Mouse (Mus musculus): ENCODE data around the gene Gm20388. TPM values are rescaled to one million over a fixed set of nuclear protein-coding genes. Genes with fewer than 3 reads are reported as not detected.
"Not testable (repeated sequence)": the region's sequence is repeated elsewhere in the genome, so short reads cannot be mapped to it uniquely, and the experiment has no call there.

The Gm20388 gene
- total RNA-seq, 2 experiments from 2014 or later: 4.0 TPM; not detected in 1

DNA sequence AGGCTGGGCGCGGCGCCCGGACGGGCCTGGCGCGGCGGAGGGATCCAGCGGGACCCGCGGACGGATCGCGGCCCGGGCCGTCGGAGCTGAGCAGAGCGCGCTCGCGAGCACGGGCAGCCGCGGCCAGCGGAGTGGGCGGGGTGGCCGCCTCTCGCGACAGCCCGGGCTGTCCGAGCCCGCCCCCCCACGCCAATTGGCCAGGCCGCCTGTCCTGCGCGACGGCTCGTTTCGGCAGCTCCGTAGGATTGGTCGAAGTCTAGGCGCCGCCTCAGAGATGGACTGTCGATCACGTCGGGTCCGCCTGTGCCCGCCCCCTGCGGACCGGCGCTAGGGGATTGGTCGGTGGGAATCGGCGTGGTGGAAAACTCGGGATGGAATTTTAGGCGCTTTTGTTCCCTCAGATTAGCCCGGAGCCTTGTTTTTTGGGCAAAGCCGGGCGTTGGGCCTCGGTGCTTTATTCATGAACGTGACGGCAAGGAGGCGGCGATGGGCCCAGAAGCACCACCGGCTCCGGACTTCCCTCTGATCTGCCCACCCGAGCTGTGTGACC lies 1742.2 kb downstream of the Gm20388 start, which contains the start of gene Zcchc14:
Zcchc14 (minus strand) TSS at position 128 of the 550 bp plus-strand sequence.
- peak; percentile 97 to 99 for DNase-seq

GRCm38 (mm10) chr8:121653340-121654019 lies 1742.8 kb downstream of the Gm20388 start:
- peak in 1 of 2 experiments; percentile 54 for DNase-seq

DNA sequence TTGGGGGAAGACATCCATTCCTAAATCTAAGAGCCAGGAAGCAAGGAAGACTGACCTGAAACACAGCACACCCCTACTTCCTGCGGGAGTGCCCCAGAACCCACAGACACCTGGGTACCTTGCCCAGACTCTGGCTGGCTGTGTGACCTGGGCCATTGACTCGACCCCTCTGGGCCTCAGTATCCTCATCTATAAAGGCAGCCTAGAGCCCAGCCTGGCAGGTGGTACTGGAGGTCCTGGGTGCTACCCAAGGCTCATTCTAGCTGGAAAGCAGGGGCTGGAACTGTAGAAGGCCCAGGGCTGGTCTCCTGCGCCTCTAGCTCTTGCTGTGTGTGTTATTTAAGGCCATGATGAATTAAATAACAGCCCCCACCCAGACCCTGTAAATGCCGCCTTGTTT lies 1743.5 kb downstream of the Gm20388 start:
- no peak for DNase-seq

- no peak for DNase-seq
Observed at GRCm38 (mm10) chr8:121654966-121655494, 1744.4 kb downstream of the Gm20388 start.

GRCm38 (mm10) chr8:121660602-121661001 lies 1750.0 kb downstream of the Gm20388 start:
- no peak for DNase-seq

DNA sequence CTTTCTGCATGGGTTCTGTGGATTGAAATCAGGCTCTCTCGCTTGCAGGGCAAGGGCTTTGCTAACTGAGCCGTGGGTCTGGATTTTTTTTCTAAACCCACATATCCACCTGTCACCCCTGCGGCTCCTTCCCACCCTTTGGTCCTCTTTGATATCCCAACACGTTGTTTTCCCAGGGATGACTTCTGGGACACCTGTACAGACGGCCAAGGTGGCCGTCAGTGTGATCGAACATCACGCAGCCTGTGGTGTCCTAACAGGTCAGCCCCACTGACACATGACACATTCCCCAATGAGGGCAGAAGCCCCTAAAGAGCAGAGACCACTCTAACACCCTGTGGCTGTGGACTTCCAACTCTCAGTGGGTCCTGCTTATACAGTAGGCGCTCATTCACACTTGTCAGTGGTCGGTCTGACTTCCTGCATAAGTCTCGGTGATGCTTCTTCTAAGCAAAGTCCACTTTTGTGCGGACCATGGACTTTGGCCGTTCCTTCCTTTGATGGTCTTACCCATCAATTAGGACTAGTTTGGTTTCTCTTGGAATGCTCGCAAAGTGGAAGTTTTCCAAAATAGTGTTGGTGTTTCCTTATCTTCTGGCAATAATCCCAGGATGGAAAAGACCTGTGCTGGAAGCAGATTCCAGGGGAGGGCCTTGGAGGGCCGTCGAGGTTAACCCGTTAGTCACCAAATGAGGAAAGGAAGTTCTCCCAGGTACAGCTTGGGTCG lies 1751.2 kb downstream of the Gm20388 start:
- DNase-seq: peak in 1 of 2 experiments; percentile 45

GRCm38 (mm10) chr8:121663101-121663500 lies 1752.5 kb downstream of the Gm20388 start:
- no peak for DNase-seq

GRCm38 (mm10) chr8:121665329-121665728 lies 1754.7 kb downstream of the Gm20388 start:
- peak; percentile 85 to 92 for DNase-seq

DNA sequence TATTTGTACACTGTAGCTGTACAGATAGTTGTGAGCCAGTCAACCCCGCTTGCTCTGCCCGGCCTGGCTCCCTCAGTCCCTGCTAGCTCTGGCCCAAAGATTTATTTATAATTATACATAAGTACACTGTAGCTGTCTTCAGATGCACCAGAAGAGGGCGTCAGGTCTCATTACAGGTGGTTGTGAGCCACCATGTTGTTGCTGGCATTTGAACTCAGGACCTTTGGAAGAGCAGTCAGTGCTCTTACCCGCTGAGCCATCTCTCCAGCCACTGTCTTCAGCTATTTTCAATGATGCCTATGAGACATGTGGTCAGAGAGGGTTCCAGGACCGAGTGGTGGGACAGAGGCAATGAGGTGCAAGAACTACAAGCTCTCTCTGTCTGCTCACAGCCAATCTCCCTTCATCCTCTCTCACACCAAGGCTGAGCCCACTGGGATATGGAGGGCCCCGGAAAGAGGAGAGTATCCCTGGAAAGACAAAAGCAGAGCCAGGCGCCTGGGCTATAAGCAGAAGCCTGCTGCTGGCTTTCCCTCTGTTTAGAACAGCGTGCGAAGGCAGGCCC lies 1757.4 kb downstream of the Gm20388 start:
- DNase-seq: not testable (repeated sequence)

DNA sequence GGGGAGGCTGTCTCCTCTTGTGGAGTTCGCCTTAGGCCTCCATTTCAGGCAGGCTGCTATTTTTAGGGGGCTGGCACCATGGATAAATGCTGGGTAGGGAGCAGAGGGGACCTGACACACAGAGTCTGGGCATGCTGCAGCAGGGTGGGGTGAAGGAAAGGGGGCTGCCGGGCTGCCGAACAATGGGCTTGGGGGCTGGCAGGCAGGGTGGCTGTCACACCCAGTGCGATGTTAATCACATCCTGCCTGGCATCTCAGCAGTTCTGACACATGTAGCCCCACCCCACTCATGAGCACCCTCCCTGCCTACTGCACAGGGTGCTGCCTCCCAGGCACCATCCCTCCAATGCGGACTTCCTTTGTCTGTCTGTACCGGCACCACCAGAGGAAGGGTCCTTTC lies 1757.9 kb downstream of the Gm20388 start:
- peak in 1 of 2 experiments; percentile 48 for DNase-seq

- peak; percentile 40 to 64 for DNase-seq
Observed at GRCm38 (mm10) chr8:121669208-121669607, 1758.6 kb downstream of the Gm20388 start.

DNA sequence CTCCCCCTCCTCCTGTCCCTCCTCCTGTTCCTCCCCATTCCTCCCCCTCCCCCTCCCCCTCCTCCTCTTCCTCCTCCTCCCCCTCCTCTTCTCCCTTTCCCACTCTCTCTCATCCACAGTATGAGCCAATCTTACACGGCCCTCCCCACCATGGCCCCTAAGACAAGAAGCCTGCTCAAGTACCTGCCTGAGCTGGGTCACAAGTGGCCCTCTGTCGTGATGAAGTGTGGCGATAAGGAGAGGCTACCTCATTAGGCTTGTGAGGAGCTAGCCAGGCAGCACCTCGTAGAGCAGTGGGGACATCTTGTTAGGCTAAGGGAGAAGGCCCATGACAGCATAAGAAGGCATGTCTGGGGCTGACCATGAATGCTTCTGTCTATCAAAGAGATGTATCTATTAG lies 1762.5 kb downstream of the Gm20388 start:
- no peak for DNase-seq

DNA sequence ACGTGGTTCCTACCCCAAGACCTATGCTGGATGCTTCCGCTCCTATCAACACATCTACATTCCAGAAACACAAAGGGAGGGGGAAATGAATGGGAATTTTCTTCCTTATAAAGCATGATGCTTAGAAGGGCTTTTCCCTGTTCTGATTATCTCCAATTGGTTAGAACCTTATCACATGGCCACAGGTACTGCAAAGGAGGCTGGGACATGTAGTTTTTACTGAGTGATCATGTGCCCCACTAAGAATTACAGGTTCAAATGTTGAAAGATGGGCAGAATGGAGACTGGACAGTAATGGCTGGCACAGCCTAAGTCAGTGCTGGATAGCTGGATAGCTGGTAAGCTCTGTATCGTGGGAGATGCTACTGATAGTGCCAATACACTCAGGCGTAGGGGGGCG lies 1763.3 kb downstream of the Gm20388 start:
- DNase-seq: no peak

DNA sequence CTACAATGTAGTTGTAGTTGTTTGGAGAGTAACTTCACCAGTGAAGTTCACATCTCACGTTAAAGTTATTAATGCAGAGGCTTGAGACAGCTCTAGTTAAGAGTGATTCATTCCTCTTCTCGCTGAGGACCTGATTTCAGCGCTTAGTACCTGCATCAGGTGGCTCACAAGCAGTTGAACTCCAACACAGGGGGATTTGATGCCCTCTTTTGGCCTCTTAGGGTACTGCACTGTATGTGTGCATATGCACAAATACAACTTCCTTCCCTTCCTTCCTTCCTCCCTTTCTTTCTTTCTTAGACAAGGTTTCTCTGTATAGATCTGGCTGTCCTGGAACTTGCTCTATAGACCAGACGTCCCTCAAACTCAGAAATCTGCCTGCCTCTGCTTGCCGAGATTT lies 1763.9 kb downstream of the Gm20388 start:
- no peak for DNase-seq

GRCm38 (mm10) chr8:121675161-121675560 lies 1764.5 kb downstream of the Gm20388 start:
- no peak for DNase-seq

DNA sequence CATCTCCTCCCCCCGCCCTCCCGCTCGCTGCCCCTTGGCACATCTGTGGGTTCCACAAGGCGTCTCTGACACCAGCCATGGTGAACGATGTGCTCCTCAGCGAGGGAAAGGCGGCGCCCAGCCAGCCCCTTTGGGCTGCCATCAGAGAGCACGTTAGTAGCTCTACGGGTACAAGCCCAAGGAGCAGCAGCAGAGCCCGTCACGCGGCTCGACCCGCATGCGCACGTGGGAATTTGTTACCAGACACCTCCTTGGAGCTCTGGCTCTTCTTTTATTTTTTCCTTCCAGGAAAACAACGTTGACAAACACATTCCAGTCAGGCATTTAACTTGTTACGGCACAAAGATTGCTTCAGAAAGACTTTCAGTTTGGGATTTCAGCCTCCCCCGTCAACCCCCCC lies 1765.1 kb downstream of the Gm20388 start:
- DNase-seq: peak; percentile 65

DNA sequence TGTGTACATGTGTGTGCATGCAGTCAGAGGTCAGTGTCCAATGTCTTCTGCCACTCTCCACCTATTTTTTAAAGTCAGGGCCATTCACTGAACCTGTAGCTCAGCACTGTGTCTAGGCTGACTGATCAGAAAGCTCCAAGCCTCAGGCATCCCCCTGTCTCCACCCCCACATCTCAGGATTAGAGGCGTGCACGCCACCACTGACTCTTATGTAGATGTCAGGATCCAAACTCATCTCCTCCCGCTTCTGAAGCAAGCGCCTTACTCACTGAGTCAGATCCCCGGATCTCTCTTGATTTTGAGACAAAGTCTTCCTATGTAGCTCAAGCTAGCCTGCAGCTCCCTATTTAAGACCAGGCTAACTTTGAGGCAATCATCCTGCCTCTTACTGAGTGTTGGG lies 1768.1 kb downstream of the Gm20388 start:
- DNase-seq: no peak

- DNase-seq: peak in 1 of 2 experiments; percentile 49
Observed at GRCm38 (mm10) chr8:121680896-121681295, 1770.3 kb downstream of the Gm20388 start.

GRCm38 (mm10) chr8:121681457-121681856 lies 1770.8 kb downstream of the Gm20388 start:
- DNase-seq: peak; percentile 42 to 52

DNA sequence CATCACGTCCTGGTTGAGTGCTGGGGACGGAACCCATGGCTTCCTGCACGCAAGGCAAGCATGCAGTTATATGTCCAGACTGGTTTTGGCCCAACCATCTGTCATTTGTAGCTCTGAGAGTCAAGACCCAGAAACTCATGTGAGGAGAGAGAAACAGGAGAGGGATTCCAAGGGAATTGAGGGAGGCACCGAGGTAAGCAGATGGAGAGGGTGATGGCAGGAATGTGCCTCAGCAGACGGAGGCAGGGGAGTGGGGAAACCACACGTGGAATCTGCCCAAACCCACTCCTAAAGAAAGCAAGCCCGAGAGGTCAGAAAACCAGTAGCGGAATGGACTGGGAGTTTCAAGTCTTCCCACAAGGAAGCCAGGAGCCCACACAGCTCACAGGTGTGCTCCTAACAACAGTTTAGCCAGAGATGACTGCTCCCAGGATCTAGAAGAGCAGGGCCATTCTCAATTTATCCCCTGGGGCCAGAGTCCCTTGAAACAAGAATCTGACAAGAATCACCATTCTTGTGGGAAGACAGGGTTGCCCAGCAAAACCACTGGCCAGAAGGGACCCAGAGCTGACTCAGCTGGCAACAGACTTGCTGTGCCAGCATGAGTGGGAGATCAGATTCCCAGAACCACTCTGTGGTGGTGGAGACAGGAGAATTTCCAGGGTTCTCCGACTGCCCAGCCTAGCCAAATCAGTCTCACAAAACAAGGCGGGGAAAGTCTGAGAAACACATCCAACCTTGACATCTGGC lies 1772.6 kb downstream of the Gm20388 start:
- no peak for DNase-seq

DNA sequence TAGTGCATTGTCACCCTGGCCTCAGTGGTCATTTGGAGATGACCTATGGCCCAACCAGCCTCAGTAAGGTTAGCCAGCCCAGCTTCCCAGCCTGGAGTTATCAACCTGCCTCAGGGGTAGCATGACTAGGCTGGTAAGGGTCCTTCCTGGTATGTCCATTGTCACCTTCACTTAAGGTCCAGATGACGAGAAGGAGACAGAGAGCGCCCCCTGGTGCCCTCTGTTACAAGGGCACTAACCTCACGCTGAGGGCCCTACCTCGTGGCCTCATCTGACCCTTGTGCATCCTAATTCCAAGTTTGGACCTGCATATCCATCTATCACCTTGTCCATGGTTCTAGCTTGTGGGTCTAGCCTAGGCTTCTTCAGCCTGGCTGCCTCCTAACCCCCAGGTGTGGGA lies 1774.8 kb downstream of the Gm20388 start:
- DNase-seq: peak; percentile 65 to 88
